Mouse (Mus musculus): ENCODE measurements around the gene E2f8. TPM values are rescaled to one million over a fixed set of nuclear protein-coding genes. Genes with fewer than 3 reads are reported as not detected.

E2f8 gene
- 71.3 and 75.9 TPM in 2 replicates for total RNA-seq (2015; ENCODE audit: low replicate concordance)
- 68.2 and 121 TPM in 2 replicates for total RNA-seq (2017; ENCODE audit: low replicate concordance)

- ATAC-seq (replicated peaks; ENCODE audit: low FRiP score, poor library complexity, severe bottlenecking), result peak; percentile 62
These were observed at the start of gene E2f8 for GRCm38 (mm10) chr7:48881486-48881885. TSS of gene E2f8 (minus strand) at chr7:48881596.

DNA sequence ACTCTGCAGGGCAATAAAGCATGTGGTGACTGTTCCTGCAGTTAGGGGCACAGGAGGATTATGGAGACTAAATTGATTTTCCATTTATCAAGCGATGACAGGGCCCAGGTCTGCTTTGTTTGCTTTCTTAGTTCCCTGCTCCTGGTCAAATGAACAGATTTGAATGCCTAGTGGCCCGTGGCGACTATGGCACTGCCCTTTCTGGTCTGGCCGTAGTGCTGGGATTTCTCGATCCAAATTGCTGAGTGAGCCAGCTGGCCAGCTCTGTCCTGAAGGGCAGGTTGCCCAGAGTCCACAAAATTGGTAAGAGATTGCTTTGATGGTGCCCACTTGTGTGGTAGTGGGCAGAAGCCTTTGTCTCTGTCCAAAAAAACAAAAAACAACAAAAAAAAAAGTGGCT lies 49.0 kb upstream of the E2f8 start:
- ATAC-seq (replicated peaks; ENCODE audit: low FRiP score, poor library complexity, severe bottlenecking), result no peak

GRCm38 (mm10) chr7:48928364-48928763 lies 47.0 kb upstream of the E2f8 start:
- peak; percentile 86 for ATAC-seq (replicated peaks; ENCODE audit: low FRiP score, poor library complexity, severe bottlenecking)

DNA sequence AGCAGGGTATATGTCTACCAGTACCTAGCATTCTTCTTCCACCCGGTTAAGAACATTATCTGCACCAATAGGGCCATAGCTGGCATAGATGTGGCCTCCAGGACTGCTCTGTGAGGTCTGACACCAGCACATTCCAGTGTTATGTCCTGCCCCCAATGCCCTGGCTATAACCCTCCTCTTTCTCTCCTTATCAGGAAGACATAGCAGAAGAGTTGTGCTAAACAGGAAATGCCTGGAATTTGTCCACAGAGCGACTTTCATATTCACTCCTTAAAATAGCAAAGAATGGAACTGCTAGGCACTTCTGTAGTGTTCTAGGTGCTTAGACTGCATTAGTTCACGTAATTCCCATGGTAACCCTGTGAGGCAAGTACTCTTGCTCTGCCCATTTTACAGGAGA lies 43.8 kb upstream of the E2f8 start:
- no peak for ATAC-seq (replicated peaks; ENCODE audit: low FRiP score, poor library complexity, severe bottlenecking)

GRCm38 (mm10) chr7:48923620-48924019 lies 42.2 kb upstream of the E2f8 start:
- no peak for ATAC-seq (replicated peaks; ENCODE audit: low FRiP score, poor library complexity, severe bottlenecking)

DNA sequence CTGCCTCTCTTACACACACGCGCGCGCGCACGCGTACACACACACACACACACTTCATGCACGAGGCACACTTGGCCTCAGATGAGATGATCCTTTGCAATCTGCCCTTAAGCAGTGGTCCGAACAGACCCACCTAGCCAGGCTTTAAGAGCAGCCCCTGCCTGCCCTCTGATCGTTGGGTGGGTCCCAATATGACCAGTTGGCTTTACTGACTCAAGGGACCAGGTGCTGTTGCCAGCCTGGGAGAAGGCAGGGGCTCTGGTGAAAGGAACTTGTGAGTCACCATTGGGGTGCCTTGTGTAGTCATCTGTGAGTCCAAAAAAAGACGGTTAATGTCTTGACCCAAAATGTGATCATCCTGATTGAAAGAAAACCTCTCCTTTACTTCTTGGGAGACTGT lies 37.0 kb upstream of the E2f8 start:
- ATAC-seq (replicated peaks; ENCODE audit: low FRiP score, poor library complexity, severe bottlenecking), result no peak

- ATAC-seq (replicated peaks; ENCODE audit: low FRiP score, poor library complexity, severe bottlenecking), result no peak
These were observed 36.6 kb upstream of the E2f8 start for GRCm38 (mm10) chr7:48917988-48918387.

- ATAC-seq (replicated peaks; ENCODE audit: low FRiP score, poor library complexity, severe bottlenecking), result no peak
These were observed 36.1 kb upstream of the E2f8 start for GRCm38 (mm10) chr7:48917463-48917862.

DNA sequence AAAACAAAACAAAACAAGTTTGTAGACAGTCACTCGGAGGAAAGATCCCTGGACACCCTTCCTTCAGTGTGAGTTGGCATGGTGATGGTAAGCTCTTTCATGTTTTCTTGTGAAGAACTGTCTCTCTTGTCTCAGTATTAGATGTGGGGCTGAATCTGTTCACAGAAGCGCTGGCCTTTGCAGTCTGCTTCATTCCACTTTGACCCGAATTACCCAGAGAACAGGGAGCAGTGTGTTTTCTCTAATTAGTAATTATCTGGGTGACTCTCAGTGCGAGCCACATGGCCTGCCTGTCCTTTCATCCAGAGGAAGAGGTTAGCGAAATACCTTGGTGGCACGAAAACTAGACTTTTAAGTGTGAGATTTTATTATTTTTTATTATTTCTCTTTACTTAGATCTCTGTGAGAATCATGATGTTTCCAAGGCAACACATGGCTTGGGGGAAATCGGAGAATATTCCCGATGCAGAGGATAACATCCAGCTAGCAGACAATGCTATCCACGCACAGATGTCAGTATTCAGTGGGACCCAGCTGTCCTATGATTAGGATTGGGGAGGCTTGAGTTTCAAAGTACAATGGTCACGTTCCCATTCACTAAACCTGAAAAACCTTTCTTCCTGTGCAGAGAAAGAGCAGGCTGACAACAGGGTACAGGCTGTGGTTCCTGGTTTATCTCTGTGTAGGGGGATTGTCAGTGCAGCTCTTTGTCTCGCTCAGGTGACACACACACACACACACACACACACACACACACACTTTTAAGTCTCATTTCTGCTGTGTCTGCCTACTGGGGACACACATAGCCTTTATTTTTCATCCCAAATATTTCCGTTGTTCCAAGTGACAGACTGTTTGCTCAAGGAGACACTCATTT lies 33.5 kb upstream of the E2f8 start:
- ATAC-seq (replicated peaks; ENCODE audit: low FRiP score, poor library complexity, severe bottlenecking), result no peak

DNA sequence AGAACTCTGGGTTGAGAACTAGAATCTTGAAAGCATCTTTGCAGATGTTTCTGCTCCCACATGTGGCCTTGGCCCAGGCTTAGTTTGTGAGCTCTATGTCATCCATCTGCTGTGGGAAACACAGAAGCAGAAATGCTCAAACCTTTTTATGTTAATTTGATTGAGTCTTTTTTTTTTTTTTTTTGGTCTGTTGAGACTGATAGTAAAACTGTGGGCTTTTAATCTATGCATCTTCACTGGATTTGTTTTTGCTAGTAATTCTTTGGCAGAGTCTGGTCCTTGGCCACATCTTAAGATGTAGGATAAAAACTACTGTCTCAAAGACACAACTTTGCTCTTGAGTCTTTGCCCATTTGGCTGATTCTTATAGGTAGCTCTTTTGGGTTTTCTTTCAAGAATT lies 29.8 kb upstream of the E2f8 start:
- no peak for ATAC-seq (replicated peaks; ENCODE audit: low FRiP score, poor library complexity, severe bottlenecking)

- ATAC-seq (replicated peaks; ENCODE audit: low FRiP score, poor library complexity, severe bottlenecking), result no peak
These were observed 28.9 kb upstream of the E2f8 start for GRCm38 (mm10) chr7:48910282-48910681.

GRCm38 (mm10) chr7:48909342-48909671 lies 27.9 kb upstream of the E2f8 start:
- ATAC-seq (replicated peaks; ENCODE audit: low FRiP score, poor library complexity, severe bottlenecking), result no peak

DNA sequence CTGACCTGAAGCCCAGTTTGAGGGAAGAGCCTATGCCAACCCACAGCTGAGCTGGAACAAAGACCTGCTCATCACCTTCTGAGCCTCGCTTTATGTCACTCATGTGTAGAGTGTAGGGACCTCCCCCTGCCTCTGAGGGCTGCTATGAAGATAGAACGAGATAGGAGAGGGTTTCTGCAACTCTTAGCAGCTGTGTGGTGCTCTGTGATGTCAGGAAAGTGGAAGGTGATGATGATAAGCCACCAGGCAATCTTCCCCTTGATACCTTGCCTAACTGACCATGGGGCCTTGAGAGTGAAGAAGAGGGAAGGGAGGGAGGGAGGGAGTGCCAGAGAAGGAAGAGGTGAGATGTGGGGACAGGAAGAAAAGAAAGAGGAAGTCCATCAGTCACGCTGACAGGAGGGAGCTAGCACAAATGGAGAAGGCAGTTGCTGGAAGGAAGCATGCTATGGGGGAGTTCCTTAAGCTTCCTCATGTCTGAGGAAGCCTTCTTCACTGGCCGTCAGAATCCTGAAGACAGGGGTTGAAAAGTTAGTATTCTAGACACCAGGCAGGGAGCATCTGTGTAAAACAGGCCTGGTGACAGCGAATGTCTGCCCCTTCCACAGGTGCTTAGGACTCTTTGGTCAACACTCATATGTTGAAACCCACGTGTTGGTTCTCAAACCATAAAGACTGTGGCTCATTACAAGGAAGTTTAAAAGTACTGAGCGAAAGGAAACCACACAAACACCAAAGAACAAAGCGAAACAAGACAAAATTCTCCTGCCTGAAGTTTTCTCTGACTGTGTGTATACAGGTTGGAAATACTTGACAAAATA lies 27.3 kb upstream of the E2f8 start, which contains the start of gene Nav2:
Nav2 (plus strand) TSS at position 196 of the 821 bp plus-strand sequence.
- ATAC-seq (replicated peaks; ENCODE audit: low FRiP score, poor library complexity, severe bottlenecking), result no peak

- ATAC-seq (replicated peaks; ENCODE audit: low FRiP score, poor library complexity, severe bottlenecking), result no peak
These were observed 21.1 kb upstream of the E2f8 start for GRCm38 (mm10) chr7:48902454-48902853.

- no peak for ATAC-seq (replicated peaks; ENCODE audit: low FRiP score, poor library complexity, severe bottlenecking)
These were observed 19.2 kb upstream of the E2f8 start for GRCm38 (mm10) chr7:48900408-48901167.

DNA sequence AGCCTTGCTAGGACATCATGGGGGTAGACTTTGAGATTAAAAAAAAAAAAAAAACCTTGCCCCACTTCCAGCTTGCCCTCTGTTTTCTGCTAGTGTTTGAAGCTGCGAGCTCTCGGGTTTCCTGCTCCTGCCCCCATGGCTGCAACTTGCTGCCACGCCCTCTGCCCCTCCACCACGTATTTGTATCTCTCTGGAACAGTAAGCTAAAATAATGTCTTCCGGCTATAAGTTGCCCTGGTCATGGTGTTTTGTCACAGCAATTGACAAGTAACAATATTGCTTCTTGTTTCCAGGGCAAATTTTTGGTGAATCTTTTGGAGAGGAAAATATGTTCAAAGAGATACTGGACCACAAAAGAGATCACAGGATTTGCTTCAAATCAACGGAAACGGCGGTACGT lies 17.0 kb upstream of the E2f8 start:
- no peak for ATAC-seq (replicated peaks; ENCODE audit: low FRiP score, poor library complexity, severe bottlenecking)

- ATAC-seq (replicated peaks; ENCODE audit: low FRiP score, poor library complexity, severe bottlenecking), result no peak
These were observed 16.3 kb upstream of the E2f8 start for GRCm38 (mm10) chr7:48897539-48898163.

GRCm38 (mm10) chr7:48896051-48896450 lies 14.7 kb upstream of the E2f8 start:
- ATAC-seq (replicated peaks; ENCODE audit: low FRiP score, poor library complexity, severe bottlenecking), result no peak

- no peak for ATAC-seq (replicated peaks; ENCODE audit: low FRiP score, poor library complexity, severe bottlenecking)
These were observed 14.1 kb upstream of the E2f8 start for GRCm38 (mm10) chr7:48895475-48895874.

DNA sequence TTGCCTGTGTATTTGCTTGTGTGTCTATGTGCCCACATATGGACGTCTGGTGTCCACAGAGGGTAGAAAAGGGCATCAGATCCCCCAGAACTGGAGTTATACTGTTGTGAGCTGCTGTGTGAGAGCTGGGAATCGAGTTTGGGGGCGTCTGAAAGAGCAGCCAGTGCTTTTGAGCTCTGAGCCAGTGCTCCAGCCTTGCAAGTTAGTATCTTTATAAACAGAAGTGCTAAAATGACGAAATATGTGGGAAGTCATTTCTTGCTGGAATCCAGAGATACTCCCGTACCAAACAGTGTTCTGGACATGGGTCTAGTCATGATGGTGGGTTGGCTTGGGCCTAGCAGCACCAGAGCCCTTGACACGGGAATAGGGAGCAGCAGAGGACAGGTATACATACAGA lies 13.4 kb upstream of the E2f8 start:
- 0 out of 2 replicates have a peak, but pooled peaks have one; percentile 7 for ATAC-seq (replicated peaks; ENCODE audit: low FRiP score, poor library complexity, severe bottlenecking)
